Mouse (Mus musculus) erythroblast, adult 5-6 weeks (primary cell): ENCODE measurements around the gene Slx1b. TPM values are rescaled to one million over a fixed set of nuclear protein-coding genes. Genes with fewer than 3 reads are reported as not detected.
A peak's percentile ranks its signal among the peaks of the same experiment; 100 is the strongest.

Experiments
- ATAC-seq: replicated peaks from 2 replicates; pipeline ENCODE4 v1.8.0; 2016; ENCODE audit warnings: moderate number of reproducible peaks, mild to moderate bottlenecking, moderate TSS enrichment, inconsistent platforms; ENCODE audit not compliant: poor library complexity, low FRiP score, severe bottlenecking
- total RNA-seq, 2 experiments: library from RNA; stranded (forward) in 1 of 2; stranded (reverse) in 1 of 2; fragments of 150-400 nt in 1 of 2; fragments of 200-764, 138-1000 nt in 1 of 2; gene quantifications; 2 replicates each; pipeline versions ENCODE4 v1.2.3 to v1.2.4; 2015 to 2017; ENCODE audit warnings: low replicate concordance in 2 of 2

Gene Slx1b
- total RNA-seq, 2 experiments from 2014 or later = 0.19 to 1.4 TPM

GRCm38 (mm10) chr7:126681221-126681620 lies 14.4 kb downstream of the Slx1b start:
- ATAC-seq = no peak

- ATAC-seq = no peak
These were observed 15.9 kb downstream of the Slx1b start for GRCm38 (mm10) chr7:126679683-126680082.

- no peak for ATAC-seq
These were observed 16.8 kb downstream of the Slx1b start for GRCm38 (mm10) chr7:126678545-126679341.

GRCm38 (mm10) chr7:126676631-126677220 lies 18.9 kb downstream of the Slx1b start:
- ATAC-seq = no peak

GRCm38 (mm10) chr7:126676207-126676606 lies 19.4 kb downstream of the Slx1b start, which contains the start of gene Sult1a1:
Sult1a1 (minus strand) TSS chr7:126676432.
- ATAC-seq = no peak

- no peak for ATAC-seq
These were observed 20.5 kb downstream of the Slx1b start for GRCm38 (mm10) chr7:126675104-126675503.

GRCm38 (mm10) chr7:126672111-126672510 lies 23.5 kb downstream of the Slx1b start:
- no peak for ATAC-seq

GRCm38 (mm10) chr7:126670152-126670551 lies 25.4 kb downstream of the Slx1b start:
- no peak for ATAC-seq

GRCm38 (mm10) chr7:126668452-126668851 lies 27.1 kb downstream of the Slx1b start:
- ATAC-seq = no peak

GRCm38 (mm10) chr7:126667495-126668090 lies 28.0 kb downstream of the Slx1b start:
- ATAC-seq = no peak

GRCm38 (mm10) chr7:126665269-126665668 lies 30.3 kb downstream of the Slx1b start:
- ATAC-seq = no peak

GRCm38 (mm10) chr7:126663646-126664045 lies 31.9 kb downstream of the Slx1b start:
- ATAC-seq = no peak

GRCm38 (mm10) chr7:126659771-126660170 lies 35.8 kb downstream of the Slx1b start:
- no peak for ATAC-seq

- ATAC-seq = no peak
These were observed 38.1 kb downstream of the Slx1b start for GRCm38 (mm10) chr7:126657522-126657921.

- ATAC-seq = no peak
These were observed 39.9 kb downstream of the Slx1b start for GRCm38 (mm10) chr7:126655695-126656094.

GRCm38 (mm10) chr7:126653991-126654390 lies 41.6 kb downstream of the Slx1b start:
- ATAC-seq = no peak

- no peak for ATAC-seq
These were observed 44.7 kb downstream of the Slx1b start for GRCm38 (mm10) chr7:126650852-126651251.

- ATAC-seq = peak; percentile 96
These were observed 46.1 kb downstream of the Slx1b start, which contains the start of gene Sgf29 for GRCm38 (mm10) chr7:126649231-126650051. Sgf29 (plus strand) TSS chr7:126649309.

- no peak for ATAC-seq
These were observed 47.1 kb downstream of the Slx1b start for GRCm38 (mm10) chr7:126648486-126648885.

- no peak for ATAC-seq
These were observed 49.9 kb downstream of the Slx1b start for GRCm38 (mm10) chr7:126645708-126646107.
